Mouse (Mus musculus): Measurements from ENCODE around the gene Cdh8.

Cdh8 gene

DNA sequence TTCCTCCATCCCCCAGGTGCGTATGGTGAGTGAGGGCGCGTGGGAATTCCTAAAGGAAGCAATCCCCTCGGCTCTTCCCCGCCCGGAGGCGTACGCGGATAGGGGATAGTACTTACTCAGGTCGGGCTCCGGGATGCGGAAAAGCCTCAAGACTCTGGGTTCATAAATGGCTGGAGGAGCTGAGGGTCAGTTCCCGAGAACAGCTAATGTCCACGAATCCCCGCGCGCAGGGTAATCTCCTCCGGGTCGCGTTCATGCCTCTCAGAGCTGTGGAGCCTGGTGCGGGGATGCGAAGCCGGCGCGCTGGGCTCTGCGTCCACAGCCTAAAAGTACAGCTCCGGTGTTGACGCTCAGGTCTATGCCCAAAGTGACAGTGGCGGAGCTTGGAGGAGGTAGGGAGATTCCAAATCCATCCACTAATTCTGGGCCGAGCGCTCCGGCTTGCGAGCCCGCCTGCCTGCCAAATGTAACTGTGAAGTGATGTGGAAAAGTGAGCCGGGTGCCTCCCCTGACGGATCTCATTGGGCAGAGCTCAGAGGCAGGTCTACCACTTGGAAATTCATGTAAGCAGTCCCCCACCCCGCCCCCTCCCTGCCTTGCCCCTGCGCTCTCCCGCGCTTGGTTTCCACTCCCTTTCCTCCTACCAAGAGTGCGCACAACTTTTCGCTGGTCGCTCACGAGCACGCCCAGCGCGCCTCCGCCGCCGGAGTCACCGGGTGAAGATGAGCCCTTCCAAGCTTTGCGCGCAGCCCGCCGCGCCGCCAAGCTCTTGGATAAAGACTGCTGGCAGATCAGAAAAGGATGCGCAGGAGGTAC, at the start of gene Cdh8:
TSS of gene Cdh8 (minus strand) at position 506 of the 816 bp plus-strand sequence.
- peak; percentile 91 to 93 for DNase-seq

DNA sequence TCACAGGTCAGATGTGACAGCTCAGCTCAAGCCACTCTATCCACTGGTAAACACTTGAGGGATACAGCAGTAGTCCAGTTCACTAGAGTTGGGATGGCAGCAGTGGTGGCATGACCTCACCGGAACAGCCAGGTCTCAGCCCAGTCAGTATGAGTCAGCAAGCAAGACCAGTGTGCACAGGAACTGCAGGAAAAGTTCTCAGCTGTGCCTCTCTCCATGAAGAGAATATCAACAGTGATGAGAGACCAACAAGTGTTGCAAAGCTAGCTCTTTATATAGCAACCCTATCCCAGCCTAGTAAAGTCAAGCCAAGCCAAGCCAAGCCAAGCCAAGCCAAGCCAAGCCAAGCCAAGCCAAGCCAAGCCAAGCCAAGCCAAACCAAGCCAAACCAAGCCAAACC, 30.2 kb upstream of the Cdh8 start:
- DNase-seq: peak; percentile 5 to 18

DNA sequence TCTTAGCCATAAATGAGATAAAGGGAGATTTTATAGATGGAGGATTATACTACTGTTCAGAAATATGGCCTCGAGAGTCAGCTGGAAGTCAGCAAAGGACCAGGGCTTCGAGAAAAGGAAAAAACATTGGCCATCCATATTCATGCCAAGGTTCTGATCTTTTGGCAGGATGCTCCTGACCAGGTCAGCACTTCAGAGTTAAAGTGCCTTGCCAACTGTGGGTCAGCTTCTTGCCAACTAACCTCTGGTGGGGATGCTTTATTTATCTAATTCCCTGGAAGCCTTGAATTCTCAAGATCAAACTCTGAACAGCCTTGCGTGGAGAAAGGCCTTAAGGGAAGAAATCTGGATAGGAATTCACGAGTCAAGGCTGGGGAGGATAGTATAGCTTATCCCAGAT, 9.6 kb upstream of the Cdh8 start:
- DNase-seq: peak; percentile 19 to 39

DNA sequence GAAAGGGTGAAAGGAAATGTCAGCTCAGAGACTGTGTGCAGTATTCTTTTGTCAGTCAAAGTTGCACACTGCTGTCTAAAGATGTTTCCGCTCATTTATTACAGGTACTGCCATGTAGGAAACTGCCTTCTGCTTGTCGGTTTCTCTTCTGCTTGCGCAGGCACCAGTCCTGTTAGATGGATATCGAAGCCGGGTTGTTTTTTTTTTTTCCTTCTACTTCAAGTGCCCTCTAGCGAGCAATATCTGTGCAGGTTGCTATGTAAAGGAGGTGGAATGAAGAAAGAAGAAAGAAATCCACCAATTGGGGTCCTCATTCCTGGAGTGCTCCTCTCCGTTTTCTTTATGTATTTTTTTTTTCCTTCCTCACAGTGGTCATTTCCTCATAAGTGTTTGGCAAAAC, 5.2 kb upstream of the Cdh8 start:
- DNase-seq: peak; percentile 60 to 74

DNA sequence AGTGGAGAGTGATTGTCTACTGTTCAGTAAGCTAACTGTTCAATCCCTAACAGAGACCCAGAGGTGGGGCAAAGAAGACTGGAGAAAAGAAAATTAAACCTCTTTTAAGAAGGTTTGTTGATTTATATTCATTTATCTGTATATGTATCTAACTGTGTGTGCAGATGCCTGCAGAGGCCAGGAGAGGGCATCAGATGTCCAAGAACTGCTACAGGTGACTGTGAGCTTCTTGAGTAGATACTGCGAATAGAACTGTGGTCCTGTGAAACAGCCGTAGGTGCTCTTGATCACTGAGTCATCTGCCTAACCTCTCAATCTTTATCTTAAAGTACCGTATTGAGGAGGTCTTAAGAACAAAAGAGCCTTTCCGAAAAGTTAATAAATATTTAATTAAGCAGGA, 3.5 kb upstream of the Cdh8 start:
- DNase-seq: no peak

DNA sequence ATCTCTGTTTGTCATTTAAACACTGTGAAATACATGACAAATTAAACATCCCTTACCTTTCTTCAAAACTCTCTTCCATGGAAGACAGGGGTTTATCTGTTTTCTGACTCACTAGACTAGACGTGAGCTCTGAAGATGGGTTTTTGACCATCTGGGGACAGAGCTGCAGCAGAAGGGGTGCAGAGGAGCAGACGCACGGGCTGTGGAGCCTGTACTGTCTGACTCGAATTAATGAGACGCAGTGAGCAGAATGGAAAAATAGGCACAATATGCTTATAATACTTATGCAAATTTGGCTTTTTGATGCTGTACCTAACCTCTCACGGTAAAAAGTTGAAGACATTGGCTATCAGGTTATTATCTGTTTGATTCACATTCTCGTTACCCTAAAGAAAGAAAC, 1.2 kb upstream of the Cdh8 start:
- peak; percentile 43 to 52 for DNase-seq

DNA sequence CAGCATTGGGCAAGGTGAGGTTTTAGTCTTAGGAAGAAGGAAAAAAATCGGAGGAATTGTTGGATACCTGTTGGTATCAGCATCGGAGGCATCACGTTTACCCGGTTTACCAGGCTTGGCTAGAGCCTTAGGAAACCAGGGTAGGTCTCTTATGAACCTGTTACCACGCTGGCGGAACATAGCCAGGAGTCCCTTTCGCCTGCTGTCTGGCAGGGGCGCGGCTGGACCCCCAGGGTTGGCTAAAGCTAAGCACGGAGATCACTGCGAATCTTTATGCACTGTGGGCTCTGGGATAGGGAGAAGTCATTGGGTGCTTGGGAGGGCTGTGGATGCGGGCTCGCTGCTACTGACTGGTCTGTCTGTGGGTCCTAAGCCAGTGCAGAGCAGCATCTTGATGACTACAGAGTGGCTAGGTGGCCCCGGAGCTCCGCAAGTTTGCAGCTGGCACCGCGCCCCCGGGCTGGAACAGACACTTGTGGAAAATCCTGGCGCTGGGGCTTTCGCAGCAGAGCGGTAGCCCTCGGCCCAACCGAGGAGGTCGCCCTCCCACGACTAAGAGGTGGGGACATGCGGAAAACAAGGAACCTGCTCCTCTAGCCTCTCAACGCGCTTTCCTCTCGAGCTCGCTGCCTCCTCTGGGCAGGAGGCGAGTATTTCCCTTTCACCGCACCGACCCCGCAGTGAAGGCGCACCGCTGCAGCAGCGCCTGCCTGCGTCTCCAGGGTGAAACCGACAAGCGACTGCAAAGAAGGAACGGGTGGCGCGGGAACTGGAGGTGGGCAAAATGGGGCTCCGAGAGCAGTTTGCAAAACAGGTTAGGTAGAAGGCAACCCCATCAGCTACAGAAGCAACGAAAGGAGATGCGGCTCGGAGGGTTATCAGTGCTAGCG, 950 bp downstream of the Cdh8 start:
- peak; percentile 83 to 85 for DNase-seq

DNA sequence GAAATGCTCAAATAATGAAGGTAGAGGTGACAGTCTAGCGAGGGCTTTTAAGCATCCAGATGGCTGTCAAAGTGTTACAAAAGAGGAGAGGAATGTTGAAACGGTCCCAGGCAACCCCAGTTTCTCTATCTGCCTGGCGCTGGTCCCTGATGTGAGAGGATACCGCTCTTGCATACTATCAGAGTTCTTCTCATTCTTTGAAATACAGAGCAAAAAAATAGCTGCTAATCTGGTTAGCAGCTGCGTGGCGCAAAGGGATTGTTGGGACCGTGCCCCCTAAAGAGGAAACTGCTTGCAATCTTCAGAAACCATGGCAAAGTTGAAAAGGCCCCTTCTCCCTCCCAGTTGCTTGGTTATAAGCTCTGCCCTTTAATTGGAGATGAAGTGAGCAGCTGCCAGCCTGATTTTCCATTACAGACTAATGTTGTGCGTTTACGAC, 1.8 kb downstream of the Cdh8 start:
- DNase-seq: peak; percentile 47 to 52

DNA sequence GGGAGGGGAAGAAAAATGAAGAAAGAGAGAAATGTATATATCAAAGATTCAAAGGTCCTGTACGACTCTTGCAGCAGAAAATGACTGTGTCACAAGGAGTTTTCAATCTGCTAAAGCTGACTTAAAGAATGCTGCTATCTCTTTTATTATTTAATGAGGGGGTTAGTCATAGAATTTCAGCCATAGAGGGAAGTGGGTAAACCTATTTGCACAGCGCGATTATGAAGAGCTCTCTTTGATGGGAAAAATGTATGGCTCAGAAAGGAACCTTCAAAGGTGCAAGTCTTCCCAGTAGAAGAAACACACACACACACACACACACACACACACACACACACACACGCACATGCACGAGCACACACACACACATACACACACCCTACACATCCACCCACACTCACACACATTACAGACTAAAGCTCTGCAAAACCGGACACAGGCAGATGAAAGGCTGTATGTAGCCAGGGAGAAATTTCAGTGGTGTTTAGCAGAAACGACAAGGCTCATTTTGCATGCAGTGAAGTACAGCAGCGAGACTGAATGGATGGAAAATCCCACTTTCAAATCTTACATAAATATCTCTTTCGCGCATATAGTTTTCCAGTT, 2.3 kb downstream of the Cdh8 start:
- peak in 1 of 2 experiments; percentile 11 for DNase-seq

DNA sequence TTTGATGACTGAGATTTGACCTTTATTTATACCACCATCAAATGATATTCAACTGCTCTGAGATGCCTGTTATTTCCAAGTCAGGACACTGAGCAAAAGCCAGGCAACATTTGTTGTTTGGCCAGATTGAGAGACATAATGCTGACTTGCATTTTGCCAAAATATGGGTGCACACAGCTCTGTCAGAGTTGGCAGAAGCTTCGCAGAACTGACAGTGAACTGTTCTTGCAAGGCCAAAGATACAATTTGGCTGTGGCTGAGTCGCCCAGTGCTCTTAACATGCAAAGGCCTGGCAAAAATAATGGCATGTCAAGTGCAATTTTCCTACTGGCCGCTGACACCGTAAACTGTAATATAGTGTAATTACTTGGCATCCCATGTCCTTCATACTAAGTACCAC, 22.4 kb downstream of the Cdh8 start:
- DNase-seq: peak; percentile 78 to 87

DNA sequence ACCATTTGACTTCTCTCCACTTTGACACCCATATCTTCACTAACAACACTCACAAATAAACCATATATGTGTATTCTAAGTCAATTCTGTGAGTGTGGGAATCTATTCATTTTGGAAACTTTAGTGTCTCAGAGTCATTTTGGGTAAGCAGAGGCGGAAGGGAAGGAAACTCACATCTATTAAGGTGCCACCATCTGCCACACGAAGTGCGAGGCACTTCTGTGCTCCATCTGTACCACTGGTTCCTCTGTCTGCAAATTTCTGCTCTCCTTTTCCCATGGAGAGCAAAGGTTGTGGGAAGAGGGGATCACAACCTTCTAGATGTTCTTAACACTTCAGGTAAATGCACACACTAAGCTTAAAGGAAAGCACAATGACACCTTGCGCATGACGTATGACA, 46.2 kb downstream of the Cdh8 start:
- DNase-seq: no peak

DNA sequence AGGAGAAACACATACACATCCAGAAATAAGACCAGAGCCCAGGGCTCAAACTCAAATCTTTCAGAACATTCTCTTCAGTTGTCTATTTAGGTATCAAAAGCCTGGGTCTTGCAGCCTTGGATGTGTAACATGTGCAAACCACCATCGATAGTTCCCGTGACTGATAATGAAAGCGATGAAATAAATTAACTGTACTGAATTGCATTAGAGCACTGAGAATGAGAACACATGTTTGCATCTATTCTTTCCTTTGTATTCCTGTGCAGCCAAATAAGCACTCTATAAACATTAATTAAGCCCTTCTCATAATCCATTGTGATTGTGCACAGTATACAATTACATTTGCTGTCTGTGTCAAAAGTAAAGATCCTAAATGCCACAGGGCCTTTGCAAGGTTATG, 47.1 kb downstream of the Cdh8 start:
- DNase-seq: no peak

DNA sequence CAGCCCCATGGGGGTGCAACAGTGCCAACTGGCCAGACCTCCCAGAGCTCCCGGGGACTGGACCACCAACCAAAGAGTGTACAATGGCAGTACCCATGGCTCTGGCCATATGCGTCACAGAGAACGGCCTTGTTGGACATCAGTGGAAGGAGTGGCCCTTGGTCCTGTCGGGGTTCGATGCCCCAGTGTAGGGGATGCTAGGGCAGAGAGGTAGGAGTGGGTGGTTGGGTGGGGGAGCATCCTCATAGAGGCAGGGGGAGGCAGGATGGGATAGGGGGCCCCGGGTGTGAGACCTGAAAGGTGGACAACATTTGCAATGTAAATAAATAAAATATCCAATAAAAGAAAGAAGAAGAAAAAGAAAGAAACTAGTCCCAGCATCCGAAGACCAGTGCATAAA, 47.8 kb downstream of the Cdh8 start:
- DNase-seq: peak; percentile 14 to 47

DNA sequence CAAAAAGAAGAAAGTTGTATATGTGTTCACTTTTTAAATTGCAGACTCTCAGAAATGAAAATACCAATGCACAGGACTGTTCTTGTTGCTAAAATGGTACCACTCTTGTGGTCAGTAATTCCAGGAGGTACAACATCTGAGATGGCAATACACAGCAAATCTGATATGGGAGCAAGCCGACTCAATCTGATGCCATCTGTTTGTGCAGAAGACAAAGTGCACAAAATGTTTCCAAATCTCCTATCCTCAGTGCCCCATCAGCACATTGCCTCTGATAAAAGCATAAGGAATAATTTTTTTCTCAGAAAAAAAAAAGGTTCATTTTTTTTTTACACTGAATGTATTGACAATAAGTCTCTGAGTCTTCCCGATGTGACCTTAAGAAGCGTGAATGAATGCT, 62.3 kb downstream of the Cdh8 start:
- no peak for DNase-seq

DNA sequence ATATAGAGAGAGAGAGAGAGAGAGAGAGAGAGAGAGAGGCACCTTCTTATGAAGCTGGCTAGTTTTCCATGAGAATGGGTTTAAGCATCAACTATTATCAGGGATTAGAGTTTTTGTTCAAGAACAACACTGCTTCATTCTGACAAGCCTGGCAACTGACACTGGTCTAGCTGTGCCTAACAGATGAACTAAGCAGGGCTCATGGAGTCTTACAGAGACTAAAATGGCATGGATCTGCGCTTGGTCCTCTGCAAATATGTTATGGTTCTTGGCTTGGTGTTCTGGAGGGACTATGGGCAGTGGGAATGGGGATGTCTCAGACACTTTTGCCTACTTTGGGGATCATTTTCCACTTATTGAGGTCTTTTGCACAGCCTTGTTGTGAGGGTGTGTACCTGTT, 63.0 kb downstream of the Cdh8 start:
- DNase-seq: peak; percentile 24 to 65

DNA sequence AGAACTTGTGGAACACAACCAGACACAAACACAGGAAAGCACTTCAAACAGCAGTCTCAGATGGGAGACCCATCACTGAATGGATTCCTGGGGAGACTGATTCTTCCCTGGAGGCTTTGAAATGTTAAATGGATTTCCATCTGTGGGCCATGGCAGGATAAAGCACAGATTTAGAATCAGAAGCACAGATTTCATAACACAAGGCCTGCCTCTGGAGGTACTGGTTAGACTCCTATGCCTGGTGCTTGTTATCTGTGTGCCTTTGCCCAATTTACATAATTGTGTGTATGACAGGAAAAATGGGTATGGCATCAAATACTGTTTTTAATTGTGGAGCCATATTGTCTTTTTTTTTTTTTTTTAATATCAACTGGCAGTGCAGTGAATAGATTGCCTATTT, 66.8 kb downstream of the Cdh8 start:
- DNase-seq: no peak

DNA sequence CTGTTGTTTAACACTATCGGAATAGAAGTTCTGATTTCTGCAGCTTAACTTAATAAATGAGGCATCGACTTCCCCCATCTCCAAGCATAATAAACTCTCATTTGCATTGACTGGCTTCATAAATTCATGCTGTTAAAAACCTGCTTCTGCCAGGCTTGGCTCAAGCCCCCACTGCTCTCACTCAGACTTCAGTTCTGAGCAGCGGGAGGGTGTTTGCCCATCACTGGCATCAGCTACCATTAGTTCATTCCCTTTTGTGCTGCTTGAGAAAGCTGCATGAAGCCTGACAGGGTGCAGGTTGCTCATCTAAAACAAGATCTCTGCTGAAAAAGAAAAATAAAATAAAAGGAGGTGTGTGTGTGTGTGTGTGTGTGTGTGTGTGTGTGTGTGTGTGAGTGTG, 67.7 kb downstream of the Cdh8 start:
- DNase-seq: peak; percentile 67 to 86

DNA sequence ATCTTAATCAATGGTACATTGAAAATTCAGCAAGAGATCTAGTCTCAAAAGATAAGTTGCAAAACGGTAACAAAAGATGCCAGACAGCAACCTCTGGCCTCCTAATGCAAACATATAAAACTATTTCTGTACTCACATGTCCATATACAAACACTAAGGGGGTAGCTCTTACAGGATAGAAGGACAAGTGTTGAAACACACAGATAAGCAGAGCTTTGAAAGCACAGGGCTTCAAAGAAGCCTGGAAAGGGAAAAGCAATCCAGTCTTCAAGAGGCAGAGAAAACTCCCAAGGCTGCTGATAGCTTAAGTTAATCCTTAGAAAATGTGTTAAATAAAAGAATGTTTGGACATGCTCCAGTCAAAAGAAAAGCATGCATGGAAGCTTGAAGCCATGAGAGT, 77.0 kb downstream of the Cdh8 start:
- no peak for DNase-seq

DNA sequence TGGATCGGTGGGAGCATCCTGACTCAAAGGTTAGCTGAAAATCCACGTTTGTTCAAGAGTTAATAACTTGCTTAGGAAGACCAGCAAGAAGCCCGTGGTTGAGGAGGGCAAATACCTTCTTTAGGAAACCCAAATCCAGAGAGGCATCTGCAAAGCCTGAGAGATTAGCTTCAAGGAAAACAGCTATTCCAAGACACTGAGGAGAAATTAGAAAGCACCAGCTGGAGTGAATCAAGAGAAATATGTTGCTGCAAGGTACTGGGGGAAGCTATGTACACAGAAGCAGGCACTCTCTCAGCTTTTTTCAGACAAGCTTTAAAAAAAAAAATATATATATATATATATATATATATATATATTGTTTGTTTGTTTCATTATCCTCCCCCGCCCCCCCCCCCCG, 88.7 kb downstream of the Cdh8 start:
- DNase-seq: no peak

DNA sequence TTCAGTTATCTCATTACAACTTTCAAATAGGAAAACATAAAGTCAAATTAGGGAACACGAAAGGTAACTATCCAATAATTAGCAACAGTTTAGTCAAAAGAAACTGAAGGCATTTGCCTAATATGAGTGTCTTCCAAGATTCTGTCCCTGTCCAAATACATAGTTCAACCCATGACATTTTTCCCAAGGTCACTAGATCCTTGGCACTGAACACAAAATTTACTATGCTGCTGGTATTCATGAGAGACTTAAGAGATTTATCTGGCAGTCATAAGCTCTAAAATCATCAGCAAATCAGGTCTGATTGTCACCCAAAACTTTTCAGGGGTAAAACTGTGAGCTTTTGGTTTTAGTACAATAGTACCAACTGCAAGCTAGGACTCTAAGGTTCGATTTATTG, 101.7 kb downstream of the Cdh8 start:
- no peak for DNase-seq

DNA sequence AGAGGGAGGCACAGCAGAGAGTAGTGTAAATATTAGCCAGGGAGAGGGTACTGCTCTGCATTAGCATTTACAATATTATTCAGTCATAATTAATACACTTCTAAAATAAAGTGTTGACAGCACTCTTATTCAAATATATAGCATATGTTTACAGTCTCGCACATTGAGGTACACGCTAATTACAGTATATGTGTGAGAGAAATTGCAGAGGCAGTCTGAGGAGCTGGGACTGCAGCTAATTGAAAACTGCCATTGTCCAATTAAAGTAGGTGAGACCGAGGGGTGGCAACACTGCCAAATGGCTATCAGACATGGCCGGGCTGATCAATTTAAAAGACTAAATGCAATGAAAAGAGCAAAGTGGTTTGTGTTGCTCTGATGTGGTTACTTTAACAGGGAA, 112.1 kb downstream of the Cdh8 start:
- DNase-seq: no peak

DNA sequence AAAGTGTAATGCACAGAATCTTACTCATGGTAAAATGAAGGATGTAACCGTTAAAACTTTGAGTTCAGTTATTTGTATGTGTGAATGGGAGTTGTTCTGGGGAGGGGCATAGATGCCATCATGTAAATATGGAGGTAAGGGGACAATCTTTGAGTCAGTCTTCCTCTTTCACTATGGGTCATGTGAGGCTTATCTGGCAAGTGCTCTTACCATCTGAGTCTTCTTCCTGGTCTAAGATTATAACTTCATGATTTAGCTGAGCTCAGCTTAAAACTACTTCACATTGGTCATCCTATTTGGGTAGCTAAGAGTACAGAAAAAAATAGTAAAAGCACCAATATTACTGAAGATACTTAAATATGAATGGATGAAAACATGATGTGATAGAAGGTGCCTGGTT, 126.1 kb downstream of the Cdh8 start:
- no peak for DNase-seq

DNA sequence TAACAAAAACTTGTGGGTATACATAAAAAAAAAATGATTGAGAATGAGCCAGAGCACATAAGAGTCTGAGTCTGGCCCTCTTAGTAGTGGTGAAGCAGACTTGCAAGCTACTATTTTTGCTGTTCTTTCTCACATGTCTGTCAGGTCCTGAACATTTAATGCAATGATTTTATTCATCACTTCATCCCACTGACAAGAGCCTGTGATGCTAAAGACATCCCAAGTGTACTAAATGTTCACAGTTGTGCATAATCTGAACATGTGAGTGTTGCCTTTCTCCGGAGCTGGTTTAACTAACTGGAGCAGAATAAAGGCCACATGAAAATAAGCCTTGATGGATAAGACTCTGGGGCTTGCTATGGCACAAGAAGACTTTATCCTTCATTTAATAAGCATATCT, 131.2 kb downstream of the Cdh8 start:
- DNase-seq: no peak

DNA sequence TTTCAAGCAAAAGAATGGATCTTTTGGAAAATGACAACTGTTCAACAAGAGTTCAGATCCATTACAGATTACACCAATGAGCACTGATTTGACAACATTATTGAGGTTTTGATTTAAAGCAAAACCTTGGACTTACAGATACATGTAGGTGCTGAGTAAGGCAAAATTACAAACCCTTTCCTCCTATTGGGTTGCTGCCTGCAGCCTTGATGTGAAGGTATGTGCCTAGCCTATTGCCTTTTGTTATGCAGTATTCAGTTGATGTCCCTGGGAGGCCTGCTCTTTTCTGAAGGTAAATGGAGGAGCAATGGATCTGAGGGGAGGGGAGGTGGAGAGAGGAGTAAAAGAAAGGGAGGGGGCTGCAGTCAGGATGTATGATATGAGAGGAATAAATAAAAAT, 135.9 kb downstream of the Cdh8 start:
- DNase-seq: no peak

Measured in cerebellum, postnatal 10 days (tissue).